ENCODE assay signal across 8 mouse cellular contexts in the genomic region with DNA sequence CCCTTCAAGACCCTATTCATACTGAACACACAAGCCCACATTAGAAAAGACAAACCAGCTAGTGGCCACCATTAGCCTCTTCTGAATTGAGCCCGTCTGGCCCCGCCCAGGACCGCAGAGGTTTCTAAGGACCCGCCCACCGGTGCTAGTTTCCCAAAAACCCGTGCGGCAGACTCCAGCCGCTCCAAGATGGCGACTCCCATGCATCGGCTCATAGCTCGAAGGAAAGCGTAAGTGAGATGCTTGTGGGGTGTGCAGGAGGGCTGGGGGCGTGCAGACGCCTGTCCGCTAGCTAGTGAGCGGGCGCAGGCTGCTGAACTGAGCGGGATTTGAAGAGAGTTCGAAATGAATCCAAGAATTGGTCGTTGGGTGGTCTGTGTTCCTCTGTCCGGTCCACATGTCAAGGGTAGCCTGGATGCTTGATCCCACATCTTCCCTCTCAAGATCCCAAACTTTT. TPM values are rescaled to one million over a fixed set of nuclear protein-coding genes. Genes with fewer than 3 reads are reported as not detected.
DNase-seq lines count a peak whose midpoint lies in the region; ATAC-seq and TF ChIP-seq lines count a peak whose summit lies in the region.

A gene (plus strand): TSS at position 168 of the 457 bp plus-strand sequence.

- peak within 1 kb of the TSS; percentile 79 to 99 (median 82) for H3K4me3 ChIP-seq in CH12.LX (replicated peaks in 1 of 3; ENCODE audit: low read depth in 2 of 3, low read length in 2 of 3, poor library complexity in 1 of 3)
- H3K4me3 ChIP-seq in forebrain, embryonic 11.5 days (ENCODE audit: low read depth, low read length), result peak within 1 kb of the TSS; percentile 71
- H3K4me3 ChIP-seq in heart, embryonic 16.5 days (ENCODE audit: low read length), result peak within 1 kb of the TSS; percentile 80
- H3K4me3 ChIP-seq in liver, embryonic 14.5 days (ENCODE audit: insufficient read depth in 1 of 2, low read depth in 2 of 2, low read length in 2 of 2), result peak within 1 kb of the TSS; percentile 76 to 82
- H3K4me3 ChIP-seq in stomach, embryonic 15.5 days (replicated peaks), result peak within 1 kb of the TSS; percentile 74

- peak; percentile 99 for TF ChIP-seq POLR2A in CH12.LX (IDR thresholded peaks at IDR 0.05; ENCODE audit: low read depth, low read length)

- no peak for TF ChIP-seq EP300 in CH12.LX (IDR thresholded peaks at IDR 0.05; ENCODE audit: low read length)
- TF ChIP-seq EP300 in liver, embryonic 14.5 days (IDR thresholded peaks at IDR 0.05; ENCODE audit: low read depth), result no peak

- TF ChIP-seq RAD21 in CH12.LX (IDR thresholded peaks at IDR 0.05; ENCODE audit: low read depth, low read length), result no peak

- H3K27me3 ChIP-seq in CH12.LX (replicated peaks), result no peaks in the 10 kb centered on the region
- no peaks in the 10 kb centered on the region for H3K27me3 ChIP-seq in forebrain, embryonic 11.5 days (ENCODE audit: control insufficient read depth, insufficient read depth, low read length)
- no peaks in the 10 kb centered on the region for H3K27me3 ChIP-seq in heart, embryonic 16.5 days (ENCODE audit: control insufficient read depth, insufficient read depth, low read length)
- H3K27me3 ChIP-seq in liver, embryonic 14.5 days (ENCODE audit: control insufficient read depth, insufficient read depth, low read length), result no peaks in the 10 kb centered on the region
- no peaks in the 10 kb centered on the region for H3K27me3 ChIP-seq in stomach, embryonic 15.5 days (replicated peaks)

- peaks cover 21% of the 10 kb centered on the region for H3K79me2 ChIP-seq in CH12.LX (replicated peaks; ENCODE audit: control insufficient read depth, extremely low read depth, insufficient read depth, poor library complexity, severe bottlenecking)

- H3K9me3 ChIP-seq in CH12.LX (replicated peaks; ENCODE audit: low read length), result no peaks in the 10 kb centered on the region
- no peaks in the 10 kb centered on the region for H3K9me3 ChIP-seq in forebrain, embryonic 11.5 days (ENCODE audit: control insufficient read depth, low read length)
- H3K9me3 ChIP-seq in heart, embryonic 16.5 days (replicated peaks; ENCODE audit: control insufficient read depth, low read length), result no peaks in the 10 kb centered on the region
- no peaks in the 10 kb centered on the region for H3K9me3 ChIP-seq in liver, embryonic 14.5 days (ENCODE audit: control insufficient read depth, low read length)
- H3K9me3 ChIP-seq in stomach, embryonic 15.5 days, result no peaks in the 10 kb centered on the region

- DNase-seq in CH12.LX (ENCODE audit: extremely low read depth), result peak; percentile 97
- DNase-seq in c-Kit-positive CD71-negative TER-119-negative erythroid progenitor cells, embryonic 14.5 days (ENCODE audit: low read depth), result peak; percentile 83
- peak; percentile 93 for DNase-seq in forebrain, embryonic 11.5 days (ENCODE audit: low spot score)
- peak; percentile 93 to 95 for DNase-seq in kidney, postnatal 25 days
- DNase-seq in liver, embryonic 14.5 days (ENCODE audit: low read depth in 3 of 3, low spot score in 3 of 3), result peak; percentile 79 to 84 (median 79)
- peak; percentile 83 for DNase-seq in neural tube, embryonic 10.5 days (ENCODE audit: extremely low spot score, low spot score)

- in situ Hi-C loops in CH12.LX (cut with MboI; ENCODE audit: low pct_ligation_motif_present, low pct_unique_long_range_greater_than_20kb, low sequenced_read_pairs), result no loop called here

- dilution Hi-C loops in CH12.LX (cut with MboI; ENCODE audit: extremely low pct_ligation_motif_present, extremely low pct_unique_long_range_greater_than_20kb, low sequenced_read_pairs), result no loop called here

- H3K9ac ChIP-seq in CH12.LX (ENCODE audit: insufficient read depth, low read depth), result peak within 1 kb of the TSS; percentile 99
- H3K9ac ChIP-seq in forebrain, embryonic 11.5 days (ENCODE audit: low read length), result peak within 1 kb of the TSS; percentile 85
- peak within 1 kb of the TSS; percentile 77 for H3K9ac ChIP-seq in heart, embryonic 16.5 days (ENCODE audit: low read length)
- peak within 1 kb of the TSS; percentile 74 for H3K9ac ChIP-seq in liver, embryonic 14.5 days (replicated peaks)
- H3K9ac ChIP-seq in stomach, embryonic 15.5 days, result peak within 1 kb of the TSS; percentile 57

- no peak for TF ChIP-seq CTCF in CH12.LX (conservative IDR thresholded peaks at IDR 0.05 in 1 of 2, IDR thresholded peaks at IDR 0.05 in 1 of 2; ENCODE audit: low read depth in 2 of 2, low read length in 2 of 2)
- no peak for TF ChIP-seq CTCF in liver, embryonic 14.5 days (IDR thresholded peaks at IDR 0.05; ENCODE audit: low read depth)

- ATAC-seq in forebrain, embryonic 11.5 days (replicated peaks; ENCODE audit: low FRiP score), result peak; percentile 92
- ATAC-seq in heart, embryonic 16.5 days (replicated peaks; ENCODE audit: extremely low read depth, insufficient read depth, low FRiP score), result peak; percentile 93
- ATAC-seq in liver, embryonic 14.5 days (ENCODE audit: insufficient read depth), result peak; percentile 94
- ATAC-seq in stomach, embryonic 15.5 days (ENCODE audit: insufficient read depth, low FRiP score, low read depth), result peak; percentile 93

- no peak within 1 kb of the TSS for H3K27ac ChIP-seq in CH12.LX (ENCODE audit: insufficient read depth, low read depth)
- H3K27ac ChIP-seq in forebrain, embryonic 11.5 days (ENCODE audit: low read depth, low read length), result peak within 1 kb of the TSS; percentile 31; the same call in 1 of the 2 replicates
- peak within 1 kb of the TSS; percentile 33; the same call in 1 of the 2 replicates for H3K27ac ChIP-seq in heart, embryonic 16.5 days (ENCODE audit: low read length)
- no peak within 1 kb of the TSS for H3K27ac ChIP-seq in liver, embryonic 14.5 days
- H3K27ac ChIP-seq in stomach, embryonic 15.5 days, result peak within 1 kb of the TSS; percentile 74

- peaks cover 21 to 34% of the 10 kb centered on the region in 2 experiments for H3K36me3 ChIP-seq in CH12.LX (replicated peaks in 1 of 2; ENCODE audit: control insufficient read depth in 1 of 2, insufficient read depth in 1 of 2, low read length in 1 of 2)
- peaks cover 4% of the 10 kb centered on the region; the same call in 1 of the 2 replicates for H3K36me3 ChIP-seq in forebrain, embryonic 11.5 days (ENCODE audit: control insufficient read depth, insufficient read depth, low read length)
- H3K36me3 ChIP-seq in heart, embryonic 16.5 days (ENCODE audit: control insufficient read depth, insufficient read depth), result peaks cover 9% of the 10 kb centered on the region
- H3K36me3 ChIP-seq in liver, embryonic 14.5 days (replicated peaks; ENCODE audit: control insufficient read depth, insufficient read depth, low read depth), result peaks cover 2% of the 10 kb centered on the region; the same call in 1 of the 2 replicates
- H3K36me3 ChIP-seq in stomach, embryonic 15.5 days, result peaks cover 10% of the 10 kb centered on the region; the same call in 1 of the 2 replicates

- WGBS in forebrain, embryonic 11.5 days, result under 1% methylated on average over 21 of the region's 21 CpGs
- 0% methylated on average over 21 of the region's 21 CpGs for WGBS in heart, embryonic 16.5 days
- WGBS in liver, embryonic 14.5 days (ENCODE audit: insufficient replicate concordance), result under 1% methylated on average over 21 of the region's 21 CpGs
- under 1% methylated on average over 21 of the region's 21 CpGs for WGBS in stomach, embryonic 15.5 days

- H3K4me2 ChIP-seq in CH12.LX (ENCODE audit: insufficient read depth, low read depth, poor library complexity, severe bottlenecking), result peak within 1 kb of the TSS; percentile 54
- H3K4me2 ChIP-seq in forebrain, embryonic 11.5 days (ENCODE audit: low read depth, low read length, severe bottlenecking), result peak within 1 kb of the TSS; percentile 64
- peak within 1 kb of the TSS; percentile 82 for H3K4me2 ChIP-seq in heart, embryonic 16.5 days (ENCODE audit: low read depth, low read length)
- H3K4me2 ChIP-seq in liver, embryonic 14.5 days (ENCODE audit: low read depth), result peak within 1 kb of the TSS; percentile 96
- H3K4me2 ChIP-seq in stomach, embryonic 15.5 days, result peak within 1 kb of the TSS; percentile 58

- peaks cover 5 to 17% of the 10 kb centered on the region in 2 experiments; a peak in 3 of 4 replicates for H3K4me1 ChIP-seq in CH12.LX (ENCODE audit: control insufficient read depth in 1 of 2, insufficient read depth in 2 of 2)
- H3K4me1 ChIP-seq in forebrain, embryonic 11.5 days (replicated peaks; ENCODE audit: control insufficient read depth, insufficient read depth, low read length), result 0 out of 2 replicates have a peak, but pooled peaks cover 2% of the 10 kb centered on the region
- H3K4me1 ChIP-seq in heart, embryonic 16.5 days (ENCODE audit: control insufficient read depth, insufficient read depth, low read length), result peaks cover 4% of the 10 kb centered on the region
- H3K4me1 ChIP-seq in liver, embryonic 14.5 days (replicated peaks; ENCODE audit: control insufficient read depth in 2 of 2, insufficient read depth in 2 of 2, low read length in 1 of 2), result peaks cover 10 to 12% of the 10 kb centered on the region in 2 experiments
- H3K4me1 ChIP-seq in stomach, embryonic 15.5 days, result peaks cover 8% of the 10 kb centered on the region

TF ChIP-seq in CH12.LX, 34 proteins besides CTCF, POLR2A, EP300 and RAD21 (continues in another document):
- TF ChIP-seq ZC3H11A (IDR thresholded peaks at IDR 0.05; ENCODE audit: low read depth, low read length), result no peak
- TF ChIP-seq KAT2A (IDR thresholded peaks at IDR 0.05; ENCODE audit: insufficient replicate concordance, low read length), result 0 out of 2 replicates have a peak, but pooled peaks have one; percentile 54
- TF ChIP-seq MAX (IDR thresholded peaks at IDR 0.05; ENCODE audit: low read length), result peak; percentile 77
- TF ChIP-seq USF1 (IDR thresholded peaks at IDR 0.05; ENCODE audit: low read depth, low read length), result no peak
- TF ChIP-seq SIN3A (IDR thresholded peaks at IDR 0.05; ENCODE audit: low read length), result peak; percentile 93
- TF ChIP-seq E2F4 (IDR thresholded peaks at IDR 0.05; ENCODE audit: insufficient replicate concordance, low read depth, low read length), result no peak
- TF ChIP-seq JUND (conservative IDR thresholded peaks at IDR 0.05; ENCODE audit: low read depth, low read length), result no peak
- TF ChIP-seq MAZ (IDR thresholded peaks at IDR 0.05; ENCODE audit: low read depth, low read length), result peak; percentile 69; the same call in 1 of the 2 replicates
- no peak for TF ChIP-seq RCOR1 (conservative IDR thresholded peaks at IDR 0.05; ENCODE audit: low read depth, low read length)
- no peak for TF ChIP-seq MEF2A (IDR thresholded peaks at IDR 0.05; ENCODE audit: borderline replicate concordance, low read depth, low read length)

RNA-seq across cellular contexts. Expression of the gene that starts here (rescaled TPM):
- total RNA-seq in CH12.LX (2012; rRNA removed) (4.9 and 8.7 TPM in 2 replicates), CH12.LX (2014; rRNA removed) (20.7 and 24.3 TPM in 2 replicates)
- 72.4 and 74.2 TPM in 2 replicates for polyA plus RNA-seq in CH12.LX (2012; ENCODE audit: insufficient read length, low read depth)
- 24.1 and 25.5 TPM in 2 replicates for polyA plus RNA-seq in forebrain, embryonic 11.5 days (2014; fragmentation: Nextera tagmentation; extraction: Ambion mirVana)
- polyA plus RNA-seq in heart, embryonic 16.5 days (2015; fragmentation: Nextera tagmentation; extraction: Ambion mirVana), result 12.8 and 16.7 TPM in 2 replicates
- 5.7 and 7.6 TPM in 2 replicates for polyA plus RNA-seq in liver, embryonic 14.5 days (2012; rRNA removed)
- 10.7 and 12.3 TPM in 2 replicates for polyA plus RNA-seq in liver, embryonic 14.5 days (2014; fragmentation: Nextera tagmentation; extraction: Ambion mirVana)
- 17.4 and 18.1 TPM in 2 replicates for polyA plus RNA-seq in stomach, embryonic 15.5 days (2015; fragmentation: Nextera tagmentation; extraction: Ambion mirVana)

Comparison
In these comparisons a context has a peak if more than half of its experiments do, and no peak if none do; other contexts are left out.
1. H3K27ac ChIP-seq: peak in forebrain, embryonic 11.5 days (single experiment), heart, embryonic 16.5 days (single experiment) and stomach, embryonic 15.5 days (single experiment); none in CH12.LX (single experiment) and liver, embryonic 14.5 days (single experiment).
2. Peak in every context shown above with its lines, with median percentiles within 50 percentile points of each other: DNase-seq, H3K4me2 ChIP-seq, H3K4me3 ChIP-seq, H3K9ac ChIP-seq and ATAC-seq.